Mouse (Mus musculus) kidney, adult 11 months (tissue): Measurements from ENCODE around the gene Card11.

Source experiments
- DNase-seq: peaks from one replicate; pipeline ENCODE4 v3.0.0; 2022

Gene Card11

GRCm38 (mm10) chr5:141000349-141000748 lies at the start of gene Card11:
Gene Card11, minus strand, starts transcription at chr5:141000582.
- DNase-seq, result no peak

- no peak for DNase-seq
Measured at GRCm38 (mm10) chr5:141047651-141048218, 47.4 kb upstream of the Card11 start.

GRCm38 (mm10) chr5:141044976-141045375 lies 44.6 kb upstream of the Card11 start:
- DNase-seq, result no peak

GRCm38 (mm10) chr5:141043654-141044447 lies 43.5 kb upstream of the Card11 start:
- no peak for DNase-seq

GRCm38 (mm10) chr5:141042406-141042805 lies 42.0 kb upstream of the Card11 start:
- DNase-seq, result no peak

- no peak for DNase-seq
Measured at GRCm38 (mm10) chr5:141040846-141041245, 40.5 kb upstream of the Card11 start.

- no peak for DNase-seq
Measured at GRCm38 (mm10) chr5:141038342-141038741, 38.0 kb upstream of the Card11 start.

DNA sequence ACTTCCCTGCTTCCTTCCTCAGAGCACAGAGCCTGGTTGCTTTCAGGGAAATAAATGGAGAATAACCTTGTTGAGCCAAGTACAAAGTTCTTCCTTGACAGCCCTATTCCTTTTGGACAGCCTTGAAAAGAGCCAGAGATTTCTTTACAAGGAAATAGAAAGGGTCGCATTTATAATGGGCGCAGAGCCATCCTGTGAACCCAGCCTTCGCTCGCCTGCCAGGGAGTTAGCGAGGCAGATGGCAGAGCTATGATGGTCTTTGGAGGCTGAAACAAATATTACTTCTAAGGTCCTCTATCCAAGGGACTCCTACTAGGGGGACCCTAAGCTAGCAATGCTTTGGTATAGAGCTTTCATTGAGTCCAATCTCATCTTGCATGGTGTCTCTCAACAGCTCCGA lies 35.0 kb upstream of the Card11 start:
- DNase-seq, result no peak

- no peak for DNase-seq
Measured at GRCm38 (mm10) chr5:141034301-141034700, 33.9 kb upstream of the Card11 start.

GRCm38 (mm10) chr5:141033001-141033400 lies 32.6 kb upstream of the Card11 start:
- no peak for DNase-seq

GRCm38 (mm10) chr5:141029364-141029763 lies 29.0 kb upstream of the Card11 start:
- no peak for DNase-seq

- no peak for DNase-seq
Measured at GRCm38 (mm10) chr5:141025635-141026034, 25.3 kb upstream of the Card11 start.

- no peak for DNase-seq
Measured at GRCm38 (mm10) chr5:141024435-141024834, 24.1 kb upstream of the Card11 start.

DNA sequence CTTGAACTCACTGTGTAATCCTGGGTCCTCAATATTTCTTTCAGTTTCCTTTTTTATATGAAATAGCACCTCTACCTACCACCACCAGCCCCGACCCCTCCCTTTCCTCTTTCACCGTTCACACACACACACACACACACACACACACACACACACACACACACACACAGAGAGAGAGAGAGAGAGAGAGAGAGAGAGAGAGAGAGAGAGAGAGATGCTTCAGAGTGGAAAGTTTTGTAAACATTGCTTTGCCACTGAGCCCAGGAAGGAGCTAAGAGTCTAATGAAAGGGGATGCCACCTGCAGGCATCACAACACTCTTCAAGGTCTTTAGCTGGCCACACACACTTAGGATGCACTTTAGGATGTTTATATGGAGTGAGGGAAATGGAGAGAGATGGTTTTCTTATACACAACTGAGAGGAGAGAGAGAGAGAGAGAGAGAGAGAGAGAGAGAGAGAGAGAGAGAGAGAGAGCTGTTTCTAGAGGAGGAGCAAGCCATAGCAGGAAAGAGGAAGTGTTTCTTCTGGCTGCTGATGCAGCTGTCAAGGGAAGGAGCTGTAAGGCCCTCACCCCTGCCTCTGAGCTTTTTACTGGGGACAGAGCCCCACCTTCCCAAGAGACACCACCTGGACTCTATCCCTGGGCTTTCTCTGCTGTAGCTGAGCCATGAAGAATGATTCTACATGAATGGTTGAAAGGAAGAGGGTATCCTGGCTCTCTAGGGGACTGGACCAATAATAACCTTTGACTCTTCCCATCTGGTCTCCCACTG lies 17.7 kb upstream of the Card11 start:
- no peak for DNase-seq

DNA sequence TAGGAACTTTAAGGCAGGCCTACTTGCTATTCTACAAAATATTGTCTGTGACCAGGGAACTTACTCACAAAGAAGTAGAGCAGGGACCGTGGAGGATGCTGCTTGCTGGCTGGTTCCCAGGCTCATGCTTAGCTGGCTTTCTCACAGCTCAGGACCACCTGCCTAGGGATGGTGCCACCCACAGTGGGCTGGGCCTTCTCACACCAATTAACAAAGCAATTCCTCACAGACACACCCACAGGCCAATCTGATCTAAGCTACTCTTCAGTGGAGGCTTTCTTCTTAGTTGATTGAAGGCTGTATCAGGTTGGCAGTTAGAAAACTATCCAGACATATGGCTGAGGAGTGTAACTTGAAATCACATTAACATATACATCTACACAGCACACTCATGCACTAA lies 15.7 kb upstream of the Card11 start:
- no peak for DNase-seq

DNA sequence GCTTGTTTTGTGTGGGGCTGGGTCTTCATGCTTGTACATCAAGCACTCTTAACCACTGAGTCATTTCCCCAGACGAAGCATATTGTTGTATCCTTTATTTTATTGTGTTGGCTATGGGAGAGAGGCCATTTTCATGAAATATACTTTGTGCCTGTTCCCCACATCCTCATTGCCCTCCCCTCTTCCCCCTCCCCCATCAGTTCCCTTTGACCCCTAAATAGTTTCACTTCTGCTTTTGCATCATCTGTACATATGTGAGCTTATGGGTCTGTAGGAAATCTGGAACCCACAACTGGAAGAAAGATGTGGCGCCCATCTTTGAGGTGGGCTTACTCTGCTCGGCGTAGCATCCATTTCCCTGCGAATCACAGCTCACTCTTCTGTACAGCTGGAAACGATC lies 13.8 kb upstream of the Card11 start:
- no peak for DNase-seq

GRCm38 (mm10) chr5:141013465-141013864 lies 13.1 kb upstream of the Card11 start:
- DNase-seq, result no peak

- DNase-seq, result no peak
Measured at GRCm38 (mm10) chr5:141005491-141005890, 5.1 kb upstream of the Card11 start.

GRCm38 (mm10) chr5:141004078-141004763 lies 3.8 kb upstream of the Card11 start:
- DNase-seq, result no peak

DNA sequence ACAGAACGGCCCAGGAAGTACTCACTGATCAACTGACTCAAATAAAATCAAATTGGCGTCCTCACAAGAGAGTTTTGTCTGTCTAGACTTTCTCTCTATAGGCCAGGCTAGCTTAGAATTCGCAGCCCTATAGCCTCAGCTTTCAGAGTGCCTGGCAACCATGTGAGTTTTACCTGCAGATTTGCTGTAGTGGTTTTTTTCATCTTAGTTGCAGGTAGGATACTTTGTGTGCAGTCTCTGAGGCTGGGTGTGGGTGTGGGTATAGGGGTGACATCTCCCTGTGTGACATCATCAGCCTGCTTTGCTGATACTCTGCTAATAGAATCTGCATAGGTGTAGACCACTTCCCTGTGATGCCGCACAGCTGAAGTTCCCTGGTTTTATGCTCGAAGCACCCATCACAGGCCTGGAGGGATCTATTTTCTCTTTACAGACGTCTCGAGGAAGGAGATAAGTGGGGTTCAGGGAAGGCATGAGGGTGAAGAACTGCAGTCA lies 1.2 kb downstream of the Card11 start:
- DNase-seq, result no peak

- no peak for DNase-seq
Measured at GRCm38 (mm10) chr5:140997767-140998166, 2.6 kb downstream of the Card11 start.

- no peak for DNase-seq
Measured at GRCm38 (mm10) chr5:140992093-140993070, 8.0 kb downstream of the Card11 start.
